Mouse (Mus musculus) right cerebral cortex, postnatal 14 days (tissue): ENCODE data around the gene Ppfibp1.
"Not testable (repeated sequence)": the region's sequence is repeated elsewhere in the genome, so short reads cannot be mapped to it uniquely, and the experiment has no call there.

Experiments used
- DNase-seq: peaks from one replicate; pipeline ENCODE4 v3.0.0; 2022

Gene Ppfibp1

DNA sequence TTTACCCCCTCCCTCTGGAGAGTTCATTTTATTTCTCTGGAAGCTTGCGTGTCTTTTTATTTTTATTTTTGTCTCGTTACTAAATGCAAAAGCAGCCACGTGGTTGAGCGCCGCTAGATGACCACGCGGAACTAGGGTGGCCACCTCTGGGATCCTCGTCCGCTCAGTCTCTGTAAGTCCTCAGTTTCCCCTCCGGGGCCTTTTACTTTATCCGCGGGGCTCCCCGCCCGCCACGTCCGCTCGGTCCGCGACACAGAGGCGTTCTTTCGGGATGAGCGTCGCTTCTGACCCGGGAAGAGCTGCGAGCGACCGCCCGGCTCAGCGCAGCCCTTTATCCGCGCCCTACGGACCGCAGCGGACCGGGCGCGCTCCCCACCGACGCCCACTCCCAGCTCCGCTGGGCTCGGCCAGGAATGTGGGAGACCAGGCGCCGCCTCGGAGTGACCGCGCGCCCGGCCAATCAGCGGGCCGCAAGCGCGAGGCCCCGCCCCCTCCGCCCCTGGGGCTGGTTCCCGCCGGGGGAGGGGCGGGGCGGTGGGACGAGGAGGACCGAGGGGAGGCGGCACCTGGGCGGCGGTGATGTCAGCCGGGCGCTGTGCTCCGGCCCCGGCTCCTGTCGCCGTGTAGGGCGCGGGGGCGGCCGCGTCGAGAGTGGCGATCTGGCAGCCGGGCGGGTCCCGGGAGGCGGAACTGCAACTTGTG, at the start of gene Ppfibp1:
TSS of gene Ppfibp1 (plus strand) at position 530 of the 702 bp plus-strand sequence.
- DNase-seq: peak; percentile 93

DNA sequence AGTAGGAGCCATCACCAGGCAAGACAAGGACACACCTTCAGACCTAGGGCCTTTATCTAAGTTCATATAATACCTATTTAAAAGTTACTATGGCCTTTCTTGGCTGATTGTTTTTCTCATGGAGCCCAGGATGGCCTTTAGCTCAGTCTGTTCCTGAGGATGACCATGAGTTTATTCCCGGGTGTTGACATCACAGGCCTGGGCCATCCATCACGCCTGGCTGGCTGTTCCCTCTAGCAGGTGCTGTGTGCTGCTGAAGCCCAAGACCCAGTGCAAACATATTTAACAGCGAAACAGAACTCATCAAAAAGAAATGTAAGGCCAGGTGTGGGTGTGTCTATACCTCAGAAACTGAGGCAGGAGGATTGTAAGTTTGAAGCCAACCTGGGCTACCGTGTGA, 49.4 kb upstream of the Ppfibp1 start:
- no peak for DNase-seq

DNA sequence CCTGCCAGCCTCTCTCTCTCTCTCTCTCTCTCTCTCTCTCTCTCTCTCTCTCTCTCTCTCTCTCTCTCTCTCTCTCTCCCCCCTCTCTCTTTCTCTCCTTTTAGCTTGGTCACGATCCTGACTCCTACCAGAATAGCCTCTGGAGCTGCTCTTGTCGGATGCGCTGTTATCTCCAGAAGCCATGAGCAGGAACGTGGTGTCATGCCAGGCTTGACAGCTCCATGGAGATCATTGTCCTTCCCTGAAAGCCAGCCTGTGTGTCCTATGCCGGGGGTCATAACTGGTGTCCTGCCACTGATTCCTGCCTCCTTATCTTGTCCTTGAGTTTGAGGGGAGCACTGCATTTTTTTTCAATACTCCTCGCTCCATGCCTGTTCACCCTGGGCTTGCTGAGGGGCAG, 43.4 kb upstream of the Ppfibp1 start:
- DNase-seq: no peak

DNA sequence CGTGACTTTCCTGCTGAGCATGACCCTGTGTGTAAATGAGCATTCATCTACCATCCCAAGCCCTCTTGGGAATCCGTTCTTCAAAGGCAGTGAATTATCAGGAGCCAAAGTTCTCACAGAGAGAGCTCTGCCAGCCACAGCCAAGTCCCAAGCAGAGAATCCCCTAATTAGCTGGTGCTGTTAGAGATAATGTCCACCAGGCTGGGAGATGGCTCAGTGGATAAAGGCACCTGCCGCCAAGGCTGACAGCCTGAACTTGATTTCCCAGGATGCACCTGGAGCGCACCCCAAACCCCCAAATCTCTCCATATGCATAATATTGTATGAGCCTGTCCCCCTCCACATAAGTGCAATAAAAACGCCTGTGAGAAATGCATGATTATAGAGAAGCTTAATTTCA, 42.9 kb upstream of the Ppfibp1 start:
- no peak for DNase-seq

DNA sequence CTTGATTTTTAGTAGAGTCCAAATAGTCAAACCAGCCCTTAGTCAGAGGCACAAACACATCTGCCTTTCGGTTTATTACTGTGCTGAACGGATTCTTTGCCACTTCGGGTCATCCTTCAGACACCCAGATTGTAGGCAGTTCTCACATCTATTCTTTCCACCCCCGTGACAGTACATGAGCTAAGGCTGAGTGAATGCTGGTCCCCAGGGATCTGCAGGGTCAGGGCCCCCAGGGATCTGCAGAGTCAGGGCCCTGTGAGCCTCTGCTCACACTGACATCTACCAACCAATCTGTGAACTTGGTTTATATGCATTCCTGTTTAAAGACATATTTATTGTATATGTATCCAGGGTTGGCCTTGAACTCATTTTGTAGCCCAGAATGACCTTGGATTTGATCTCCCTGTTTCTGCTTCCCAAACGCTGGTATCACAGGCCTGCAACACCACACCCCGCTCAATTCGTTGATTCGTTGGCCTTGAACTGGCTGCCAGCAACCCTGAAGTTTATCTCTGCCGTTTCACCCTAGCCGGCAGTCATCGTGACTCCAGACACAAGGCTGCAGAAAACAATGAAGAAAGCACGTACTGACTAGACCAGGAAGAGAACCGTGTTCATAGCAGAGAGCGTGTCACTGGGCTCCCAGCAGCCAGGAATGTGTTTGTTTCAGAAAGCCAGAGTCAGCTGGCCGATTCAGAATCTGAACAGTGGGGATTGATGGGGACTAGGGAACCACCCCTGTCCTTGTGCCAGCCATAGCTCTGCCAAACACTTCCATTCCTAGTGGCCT, 42.1 kb upstream of the Ppfibp1 start:
- DNase-seq: no peak

DNA sequence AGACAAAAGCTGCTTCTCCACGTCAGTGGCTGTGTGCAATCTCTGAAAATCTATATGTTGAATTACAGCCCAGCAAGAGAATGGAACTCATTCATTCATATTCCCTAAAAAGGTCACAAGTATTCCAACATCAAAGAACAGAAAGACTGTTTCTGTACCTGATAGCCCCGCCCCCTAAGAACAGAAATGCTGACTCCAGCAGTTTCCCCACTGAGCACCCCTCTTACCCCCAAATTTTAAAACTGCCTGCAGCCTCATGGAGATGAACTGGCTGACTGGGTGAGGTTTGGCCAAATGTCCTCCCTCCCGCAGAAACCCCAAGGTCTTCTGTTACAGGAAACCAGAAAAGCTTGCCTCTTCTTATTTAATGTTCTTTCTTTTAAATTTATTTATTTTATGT, 40.9 kb upstream of the Ppfibp1 start:
- DNase-seq: no peak

DNA sequence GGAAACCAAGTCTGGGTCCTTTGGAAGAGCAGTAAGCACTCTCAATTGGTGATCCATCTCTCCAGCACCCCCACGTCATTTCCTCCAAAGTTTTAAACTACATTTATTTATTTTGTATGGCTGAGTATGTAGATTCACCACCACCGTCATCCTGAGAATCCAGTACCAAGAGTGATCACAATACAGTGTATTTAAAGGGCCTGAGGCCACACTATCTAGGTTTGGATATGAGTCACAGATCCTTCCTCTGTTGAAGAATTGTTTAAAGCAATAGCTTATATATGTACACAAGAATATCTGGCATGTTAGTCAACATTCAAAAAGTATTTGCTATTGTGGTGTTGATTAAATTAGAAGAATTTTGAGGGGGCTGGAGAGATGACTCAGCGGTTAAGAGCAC, 40.0 kb upstream of the Ppfibp1 start:
- DNase-seq: no peak

DNA sequence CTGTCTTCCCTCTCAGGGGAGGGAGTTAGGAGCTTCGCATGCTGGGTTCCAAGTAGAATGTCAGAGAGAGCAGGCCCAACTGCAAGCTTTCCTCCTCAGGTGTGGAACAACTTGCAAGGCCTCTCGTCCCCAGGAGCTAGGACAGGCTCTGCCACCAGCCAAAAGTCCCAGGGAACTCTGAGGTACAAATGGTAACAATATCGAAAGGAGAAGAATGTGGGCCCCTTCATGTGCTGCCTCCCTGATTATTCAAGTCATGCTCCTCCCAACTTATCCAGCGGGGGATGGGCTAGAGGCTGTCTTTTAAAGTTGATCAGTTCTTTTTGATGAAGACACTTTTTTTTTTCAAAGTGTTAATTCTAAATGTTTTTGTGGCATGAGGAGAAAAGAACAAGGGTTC, 38.2 kb upstream of the Ppfibp1 start, which contains the start of gene Smco2:
TSS of gene Smco2 (plus strand) at position 55 of the 400 bp plus-strand sequence.
- DNase-seq: no peak

DNA sequence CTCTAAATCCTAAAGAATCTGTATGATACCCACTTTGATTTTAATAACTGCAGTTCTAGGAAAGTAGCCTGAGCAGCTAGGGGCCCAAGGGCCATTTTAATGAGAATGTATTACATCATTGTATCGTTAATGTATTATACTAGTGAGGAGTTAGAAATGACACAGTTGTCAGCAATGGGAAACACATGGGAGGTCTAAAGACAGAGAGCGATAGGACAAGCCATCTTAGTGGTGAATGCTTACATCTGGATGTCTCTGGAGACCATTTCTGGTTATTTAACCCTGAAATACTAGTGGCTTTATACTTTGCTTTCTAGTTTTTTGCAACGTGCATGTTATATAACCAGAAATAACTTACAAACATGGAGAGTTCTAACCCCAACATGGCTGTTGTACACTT, 36.4 kb upstream of the Ppfibp1 start:
- no peak for DNase-seq

DNA sequence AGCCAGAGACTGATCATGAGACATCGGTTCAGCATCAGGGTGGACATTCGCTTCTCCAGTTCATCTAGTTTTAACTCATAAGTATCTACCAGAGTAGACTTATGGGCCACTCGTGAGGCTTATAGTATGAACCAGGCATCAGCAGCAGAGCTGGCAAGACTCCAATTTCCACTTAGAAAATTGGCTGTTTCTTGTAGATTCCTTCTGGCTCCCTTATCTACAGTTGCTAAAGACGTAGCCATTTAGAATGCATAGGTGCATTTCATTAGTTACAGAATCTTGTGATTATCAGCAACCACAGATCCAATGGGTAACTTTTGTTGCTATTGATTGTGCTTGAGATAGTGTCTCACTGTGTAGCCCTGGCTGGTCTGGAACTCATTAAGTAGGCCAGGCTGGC, 35.5 kb upstream of the Ppfibp1 start:
- DNase-seq: no peak

DNA sequence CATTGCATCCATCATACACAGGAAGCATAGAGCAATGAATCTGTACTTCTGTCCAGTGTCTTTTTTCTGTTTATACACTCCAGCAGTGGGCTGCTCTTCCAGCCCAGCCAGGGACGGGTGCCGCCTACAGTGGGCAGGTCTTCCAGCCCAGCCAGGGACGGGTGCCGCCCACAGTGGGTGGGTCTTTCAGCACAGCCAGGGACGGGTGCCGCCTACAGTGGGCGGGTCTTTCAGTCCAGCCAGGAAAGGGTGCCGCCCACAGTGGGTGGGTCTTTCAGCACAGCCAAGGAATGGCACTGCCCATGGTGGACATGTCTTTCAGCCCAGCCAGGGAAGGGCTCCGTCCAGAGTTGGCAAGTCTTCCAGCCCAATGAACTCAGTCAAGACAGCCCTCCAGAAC, 33.1 kb upstream of the Ppfibp1 start:
- DNase-seq: no peak

DNA sequence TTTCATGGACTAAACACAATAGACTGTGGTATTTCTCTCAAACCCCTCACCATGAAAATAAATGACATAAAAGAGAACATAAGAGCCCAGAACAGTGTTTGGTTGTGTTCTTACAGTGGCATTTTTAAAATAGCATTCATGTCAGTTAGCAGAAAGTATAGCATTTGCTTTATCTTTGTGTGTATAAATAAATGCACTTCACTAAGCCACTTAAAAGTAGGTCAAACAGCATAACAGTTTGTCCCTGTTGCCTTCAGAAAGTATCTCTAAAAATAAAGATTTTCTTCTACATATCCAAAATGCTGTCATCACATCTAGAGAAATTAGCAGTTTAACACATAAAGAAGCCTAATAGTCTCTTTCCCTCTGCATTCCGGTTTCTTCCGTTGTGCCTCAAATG, 30.9 kb upstream of the Ppfibp1 start:
- DNase-seq: no peak

DNA sequence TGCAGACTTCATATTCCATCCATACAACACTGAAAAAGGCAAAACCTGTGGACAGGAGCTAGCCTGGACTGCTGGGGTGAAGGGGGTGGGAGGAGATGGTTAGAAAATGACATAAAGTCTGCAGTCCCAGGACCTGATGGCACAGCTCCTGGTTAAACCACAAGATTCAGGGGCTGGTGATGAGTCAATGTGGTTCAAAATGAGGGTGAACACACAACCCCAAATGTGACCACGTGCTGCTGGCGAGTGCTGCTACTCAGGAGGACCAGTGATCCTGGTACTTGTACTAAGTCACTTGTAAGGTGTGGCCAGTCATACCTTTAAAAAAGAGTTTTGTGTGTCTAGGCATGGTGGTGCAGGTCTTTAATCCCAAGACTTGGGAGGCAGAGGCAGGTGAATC, 25.1 kb upstream of the Ppfibp1 start:
- DNase-seq: no peak

DNA sequence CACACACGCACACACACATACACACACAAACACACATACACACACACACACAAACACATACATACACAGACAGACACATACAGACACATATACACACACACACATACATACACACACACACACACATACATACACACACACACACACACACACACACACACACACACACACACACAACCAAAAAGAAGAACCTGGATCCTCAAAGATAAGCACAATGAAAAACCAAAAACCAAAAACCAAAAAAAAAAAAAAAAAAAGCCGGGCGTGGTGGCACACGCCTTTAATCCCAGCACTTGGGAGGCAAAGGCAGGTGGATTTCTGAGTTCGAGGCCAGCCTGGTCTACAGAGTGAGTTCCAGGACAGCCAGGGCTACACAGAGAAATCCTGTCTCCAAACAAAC, 23.9 kb upstream of the Ppfibp1 start:
- not testable (repeated sequence) for DNase-seq

DNA sequence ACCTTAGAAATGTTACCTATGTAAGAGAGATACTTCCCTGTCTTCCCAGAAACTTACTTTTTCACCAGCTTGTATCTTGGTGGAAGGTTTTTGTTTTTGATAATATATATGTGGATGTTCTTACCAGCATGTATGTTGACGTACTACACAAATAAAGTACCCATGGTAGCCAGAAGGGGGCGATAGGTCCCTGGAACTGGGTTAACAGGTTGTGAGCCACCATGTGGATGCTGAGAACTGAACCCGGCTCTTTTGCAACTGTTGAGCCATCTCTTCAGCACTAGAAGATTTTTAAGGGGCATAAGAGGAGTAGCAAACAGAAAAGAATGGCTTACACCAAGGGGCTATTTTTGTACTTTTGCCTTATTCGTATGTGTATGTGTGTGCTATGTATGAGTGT, 22.6 kb upstream of the Ppfibp1 start:
- no peak for DNase-seq

DNA sequence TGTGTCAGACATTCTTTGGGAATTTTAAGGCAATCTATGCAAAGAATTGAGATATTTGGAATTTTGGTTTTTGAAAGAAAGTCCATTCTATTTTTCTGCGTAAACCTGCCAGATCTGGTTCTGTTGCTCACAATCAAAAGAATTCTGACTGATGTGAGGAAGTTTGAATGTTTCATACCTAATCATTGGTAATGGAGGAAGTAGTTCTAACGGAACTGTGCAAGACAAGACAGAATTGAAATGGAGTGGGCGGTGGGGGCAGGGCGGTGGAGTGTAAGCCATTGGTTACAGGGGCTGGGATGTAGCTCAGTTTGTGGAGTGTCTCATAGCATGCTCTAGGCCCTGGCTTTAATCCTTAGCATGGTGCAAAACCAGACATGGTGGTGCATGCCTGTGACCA, 16.3 kb upstream of the Ppfibp1 start:
- DNase-seq: no peak

DNA sequence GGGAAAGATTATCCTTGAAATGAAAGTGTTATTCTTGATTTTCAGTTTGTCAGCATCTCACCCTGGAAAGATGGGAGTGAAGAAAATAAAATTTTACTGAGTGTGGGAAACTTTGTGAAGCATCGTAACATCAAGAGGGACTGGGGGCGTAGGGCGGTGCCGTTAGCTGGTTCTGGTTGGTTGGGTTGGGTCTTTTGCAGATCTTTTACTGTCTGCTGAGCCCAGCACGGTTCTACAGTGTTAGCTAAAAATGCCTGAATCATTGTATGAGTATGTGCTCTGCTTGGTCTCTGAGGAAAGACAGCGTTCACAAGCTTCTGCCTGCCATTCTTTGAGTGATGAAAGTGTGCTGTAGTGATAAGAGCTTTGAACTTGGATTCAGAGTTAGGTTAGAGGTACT, 13.9 kb upstream of the Ppfibp1 start:
- no peak for DNase-seq

DNA sequence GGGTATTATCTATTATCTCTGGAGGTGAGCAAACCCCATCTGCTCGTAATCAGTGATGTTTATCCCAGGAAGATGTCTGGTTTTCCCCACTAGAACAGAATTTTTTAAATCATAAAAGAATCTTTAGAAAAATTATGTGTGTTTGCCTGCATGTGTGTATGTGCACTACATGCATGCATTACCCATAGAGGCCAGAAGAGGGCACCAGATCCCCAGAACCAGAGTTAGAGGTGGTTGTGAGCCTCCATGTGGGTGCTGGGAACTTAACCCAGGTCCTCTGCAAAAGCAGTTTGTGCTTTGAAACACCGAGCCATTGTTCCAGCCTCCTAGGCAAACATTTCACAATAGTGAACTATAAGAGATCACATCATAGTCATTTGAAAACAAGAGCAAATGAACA, 11.5 kb upstream of the Ppfibp1 start:
- DNase-seq: no peak

DNA sequence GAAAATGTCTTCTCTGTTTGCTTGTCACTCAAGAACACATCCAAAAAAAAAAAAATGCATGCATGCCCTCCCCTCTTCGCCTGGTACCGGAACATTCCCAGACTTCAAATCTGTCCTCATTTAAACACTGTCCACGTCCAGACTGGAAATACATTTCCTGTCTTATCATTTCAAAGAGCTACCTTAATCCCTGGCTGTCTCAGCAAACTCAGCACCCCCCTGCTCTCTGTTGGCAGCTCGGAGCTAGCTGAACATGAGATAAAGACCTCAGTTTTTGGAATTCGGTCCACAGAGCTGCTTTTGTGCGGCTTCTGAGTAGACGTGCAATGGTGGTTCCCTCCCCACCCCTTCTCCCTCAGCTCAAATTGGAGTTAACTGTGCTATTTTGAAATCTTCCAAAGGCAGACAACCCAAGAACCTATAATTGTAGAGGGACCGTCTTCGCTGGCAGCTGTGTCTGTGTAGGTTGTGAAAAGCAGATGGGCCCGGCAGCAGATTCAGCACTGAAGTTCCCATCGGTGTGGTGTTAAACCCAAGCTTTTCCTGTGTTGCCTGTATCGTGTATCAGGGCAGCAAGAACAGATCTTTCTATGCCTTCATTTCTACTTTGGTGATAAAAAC, 10.8 kb upstream of the Ppfibp1 start:
- peak; percentile 60 for DNase-seq

DNA sequence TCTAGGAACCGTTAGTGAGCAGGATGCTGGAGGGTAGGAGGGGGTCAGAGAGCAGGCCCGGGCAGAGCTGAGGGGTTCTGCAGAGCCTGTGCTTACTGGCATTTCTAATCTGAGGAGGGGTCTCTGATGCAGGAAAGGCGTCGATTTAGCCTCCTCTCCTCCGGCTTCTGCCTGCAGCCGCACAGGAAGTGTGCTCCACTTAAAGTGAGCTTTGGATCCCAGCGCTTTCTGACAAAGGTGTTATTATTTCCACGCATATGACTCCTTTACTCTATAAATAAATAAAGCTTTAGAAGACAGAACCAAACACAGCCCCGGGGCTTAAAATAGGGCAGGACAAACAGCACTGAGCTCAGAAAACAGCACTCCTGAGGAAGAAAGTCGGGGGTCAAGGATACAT, 9.4 kb upstream of the Ppfibp1 start:
- DNase-seq: no peak

DNA sequence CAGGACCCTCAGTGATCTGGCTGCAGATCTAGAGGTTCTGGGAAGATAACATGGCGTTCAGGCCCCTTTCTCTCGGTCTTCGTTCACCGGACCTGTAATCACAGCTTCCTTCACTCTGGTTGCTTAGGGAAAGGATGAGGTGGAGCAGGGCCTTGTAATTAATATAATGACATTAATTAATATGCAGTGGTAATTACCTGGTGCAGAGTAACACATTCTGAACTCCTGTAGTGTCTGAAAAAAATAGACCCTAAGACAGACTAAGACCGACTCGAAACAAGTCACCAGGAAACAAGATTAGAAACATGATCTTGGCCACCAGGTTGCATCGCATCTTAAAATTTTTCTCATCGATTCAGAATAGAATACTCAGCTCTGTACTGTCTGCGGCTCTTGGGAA, 8.4 kb upstream of the Ppfibp1 start:
- no peak for DNase-seq

DNA sequence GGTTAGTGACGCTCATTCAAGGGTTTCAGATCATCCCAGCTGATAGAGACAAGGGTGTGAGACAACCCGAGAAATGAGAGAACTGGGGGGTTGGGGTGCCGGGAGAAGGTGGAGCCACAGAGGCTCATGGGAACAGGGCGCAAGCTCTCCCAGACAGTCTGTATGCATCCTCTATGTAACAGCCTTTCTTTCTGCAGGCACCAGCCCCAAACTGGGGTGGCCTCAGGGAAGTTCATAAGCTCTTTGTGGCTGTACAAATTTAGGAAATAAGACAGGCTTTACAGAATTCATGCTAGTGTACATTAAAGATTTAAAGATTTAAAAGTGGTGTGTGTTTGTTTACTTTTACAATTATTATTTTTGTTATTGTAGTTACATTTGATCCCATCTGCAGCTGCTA, 8.0 kb upstream of the Ppfibp1 start:
- no peak for DNase-seq

DNA sequence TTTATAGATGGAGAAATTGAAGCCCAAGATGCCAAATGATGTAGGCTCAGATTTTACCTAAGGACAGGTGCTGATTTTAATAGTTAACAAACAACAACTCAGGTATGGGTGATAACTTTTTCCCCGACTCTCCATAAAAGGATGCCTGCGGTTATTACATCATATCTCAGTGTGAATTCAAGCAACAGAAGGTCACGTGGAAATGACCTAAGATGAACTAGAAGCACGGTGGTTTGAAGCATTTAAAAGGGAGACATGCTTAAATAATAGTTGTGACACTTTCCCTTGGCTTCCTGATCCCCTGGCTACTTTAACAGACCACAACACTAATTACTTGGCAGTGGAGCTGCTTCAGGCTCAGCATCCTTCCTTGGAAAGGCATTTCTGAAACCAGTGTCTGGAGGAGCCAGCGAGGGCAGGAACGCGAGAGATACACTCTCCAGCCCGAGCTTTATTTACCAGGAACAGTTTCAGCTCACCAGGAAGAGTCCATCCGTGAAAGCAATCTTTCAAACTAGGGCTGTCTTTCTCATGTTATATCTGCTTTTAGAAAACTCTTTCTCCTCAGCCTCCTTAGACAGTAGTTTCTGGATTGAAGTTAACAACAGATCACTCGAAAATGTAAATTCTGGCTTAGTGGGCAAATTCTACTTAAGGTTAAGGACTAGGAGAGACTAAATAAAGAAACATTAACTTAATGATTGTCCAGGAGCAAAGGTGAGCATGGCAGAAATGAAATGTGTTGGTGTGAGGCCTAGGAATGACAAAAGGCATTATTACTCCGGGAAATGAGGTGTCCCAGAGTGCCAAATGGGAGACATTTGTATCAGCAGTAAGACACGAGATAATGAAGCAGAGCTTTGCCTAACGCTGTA, 6.2 kb upstream of the Ppfibp1 start:
- DNase-seq: no peak
